Mouse (Mus musculus) C2C12 (cell line): ENCODE measurements around the gene Cplx1. TPM values are rescaled to one million over a fixed set of nuclear protein-coding genes. Genes with fewer than 3 reads are reported as not detected.

Experiments used
- H3K27me3 ChIP-seq: one replicate; pipeline ENCODE4 v1.6.1; 2011; ENCODE audit not compliant: control insufficient read depth, insufficient read depth, insufficient read length
- H3K36me3 ChIP-seq: one replicate; pipeline ENCODE4 v1.6.1; 2011; ENCODE audit not compliant: control insufficient read depth, insufficient read depth
- H3K4me3 ChIP-seq: one replicate; pipeline ENCODE4 v1.5.1; 2011; ENCODE audit warnings: mild to moderate bottlenecking, control low read depth; ENCODE audit not compliant: poor library complexity, insufficient read depth, severe bottlenecking
- H3K79me2 ChIP-seq: one replicate; pipeline ENCODE4 v1.6.1; 2011; ENCODE audit not compliant: control insufficient read depth, insufficient read depth
- H3K79me3 ChIP-seq: one replicate; pipeline ENCODE4 v1.6.1; 2011; ENCODE audit warnings: low read depth, control low read depth
- H3ac ChIP-seq: one replicate; pipeline ENCODE3; 2011; ENCODE audit warnings: low read depth; ENCODE audit not compliant: control insufficient read depth, insufficient read length
- CEBPB ChIP-seq: IDR thresholded peaks from one replicate; pipeline ENCODE4 v1.6.1; 2011; ENCODE audit warnings: low read depth, mild to moderate bottlenecking, control low read depth, moderate library complexity
- CTCF ChIP-seq: IDR thresholded peaks from one replicate; pipeline ENCODE4 v1.5.1; 2011; ENCODE audit not compliant: control insufficient read depth, insufficient read depth, insufficient read length
- FOSL1 ChIP-seq: IDR thresholded peaks from one replicate; pipeline ENCODE4 v1.8.0; 2011; ENCODE audit warnings: mild to moderate bottlenecking, low read length; ENCODE audit not compliant: poor library complexity, insufficient read depth, severe bottlenecking
- MAX ChIP-seq: IDR thresholded peaks from one replicate; pipeline ENCODE4 v1.6.1; 2011; ENCODE audit warnings: mild to moderate bottlenecking, control low read depth
- MYOD1 ChIP-seq: IDR thresholded peaks from one replicate; pipeline ENCODE4 v1.6.1; 2011; ENCODE audit warnings: low read depth; ENCODE audit not compliant: control insufficient read depth, insufficient read length
- MYOG ChIP-seq: IDR thresholded peaks from one replicate; pipeline ENCODE4 v1.6.1; 2011; ENCODE audit not compliant: control insufficient read depth, insufficient read length; ENCODE audit errors: extremely low read depth
- USF1 ChIP-seq: IDR thresholded peaks from one replicate; pipeline ENCODE4 v1.6.1; 2011; ENCODE audit warnings: low read depth, mild to moderate bottlenecking, control low read depth, moderate library complexity
- polyA plus RNA-seq: library from polyadenylated mRNA; unstranded; fragments of >200 nt; fragmentation: generic; extraction: Trizol; gene quantifications from one replicate; pipeline ENCODE4 v1.2.1, GENCODE M21; 2012; ENCODE audit warnings: missing spikeins

The Cplx1 gene
- polyA plus RNA-seq, 1 experiment = not detected

DNA sequence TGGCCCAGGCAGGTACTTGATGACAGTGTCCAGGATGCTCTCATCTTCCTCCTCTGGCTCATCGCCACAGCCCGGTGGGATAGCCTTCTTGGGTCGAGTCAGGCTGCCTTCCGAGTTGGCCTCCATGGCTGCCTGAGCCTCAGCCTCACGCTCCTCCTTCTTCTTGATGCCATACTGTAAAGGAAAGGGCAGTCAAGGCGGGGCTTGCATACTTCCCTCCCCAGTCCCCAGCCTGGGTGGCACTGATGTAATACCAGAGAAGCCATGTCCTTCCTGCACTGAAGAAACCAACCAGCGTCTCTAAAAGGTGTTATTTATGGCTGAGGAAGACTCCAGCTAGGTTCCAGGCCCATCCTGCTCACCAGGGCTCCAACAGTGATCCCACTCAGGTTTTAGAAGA is 29.7 kb downstream of the Cplx1 start:
- peaks cover 4% of the 10 kb centered on the region for H3K27me3 ChIP-seq
- TF ChIP-seq MAX = no peak
- no peak for TF ChIP-seq MYOG
- no peak for TF ChIP-seq FOSL1
- TF ChIP-seq CTCF = no peak
- TF ChIP-seq USF1 = no peak
- TF ChIP-seq MYOD1 = no peak
- TF ChIP-seq CEBPB = no peak

GRCm38 (mm10) chr5:108518951-108519350 is 30.9 kb downstream of the Cplx1 start:
- no peak for TF ChIP-seq MYOD1
- TF ChIP-seq FOSL1 = no peak
- no peak for TF ChIP-seq CTCF
- TF ChIP-seq CEBPB = no peak
- TF ChIP-seq MYOG = no peak
- no peak for TF ChIP-seq MAX
- no peak for TF ChIP-seq USF1
- H3K36me3 ChIP-seq = no peaks in the 10 kb centered on the region
- H3ac ChIP-seq = no peak overlapping the region
- H3K4me3 ChIP-seq = no peak overlapping the region
- H3K79me2 ChIP-seq = no peaks in the 10 kb centered on the region
- H3K79me3 ChIP-seq = no peaks in the 10 kb centered on the region
- peaks cover 4% of the 10 kb centered on the region for H3K27me3 ChIP-seq

More for the DNA sequence above, 29.7 kb downstream of the Cplx1 start:
- H3K79me2 ChIP-seq = no peaks in the 10 kb centered on the region
- no peak overlapping the region for H3ac ChIP-seq
- H3K4me3 ChIP-seq = no peak overlapping the region
- H3K36me3 ChIP-seq = no peaks in the 10 kb centered on the region
- no peaks in the 10 kb centered on the region for H3K79me3 ChIP-seq

DNA sequence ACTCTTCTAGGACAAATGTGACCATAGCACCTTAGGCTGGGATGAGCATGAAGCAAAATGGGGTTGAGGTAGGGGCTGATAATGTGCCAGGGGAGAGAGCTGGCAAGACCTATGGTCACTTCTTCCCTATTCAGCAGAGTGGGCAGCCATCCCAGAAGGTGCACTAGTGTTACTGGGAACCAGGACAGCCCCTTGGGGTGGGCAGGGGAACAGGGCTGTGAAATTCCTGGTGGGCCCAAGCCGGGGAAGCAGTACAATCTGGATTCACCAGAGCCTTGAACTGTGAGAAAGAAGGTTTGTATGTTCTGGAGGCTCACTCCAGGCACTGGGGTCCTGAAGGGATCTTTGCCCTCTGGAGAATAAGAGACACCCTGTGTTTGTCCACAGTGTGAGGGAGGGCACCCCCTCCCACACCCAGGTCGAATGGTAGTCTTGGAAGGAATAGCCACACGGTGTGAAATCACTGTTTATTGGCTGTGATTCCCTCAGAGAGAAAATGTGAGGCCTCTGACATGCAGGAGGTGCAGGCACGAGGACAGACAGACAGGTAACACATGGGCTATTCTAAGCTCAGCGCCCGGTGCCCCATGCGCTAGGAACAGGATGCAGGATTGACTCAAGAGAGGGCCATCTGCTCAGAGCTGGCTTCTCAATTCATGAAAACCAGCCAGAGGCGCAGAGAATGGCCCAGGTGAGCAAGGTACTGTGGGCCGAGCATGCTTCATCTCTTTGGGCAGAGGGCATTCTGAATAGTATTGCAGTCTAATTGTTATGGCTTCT is 31.5 kb downstream of the Cplx1 start:
- TF ChIP-seq MYOG (no peak), FOSL1 (no peak), MYOD1 (no peak), CTCF (no peak), CEBPB (no peak)
- Histone ChIP-seq H3K27me3 (peaks cover 4% of the 10 kb centered on the region), H3K79me3 (no peaks in the 10 kb centered on the region), H3K79me2 (no peaks in the 10 kb centered on the region), H3K4me3 (no peak overlapping the region), H3K36me3 (no peaks in the 10 kb centered on the region), H3ac (no peak overlapping the region)

DNA sequence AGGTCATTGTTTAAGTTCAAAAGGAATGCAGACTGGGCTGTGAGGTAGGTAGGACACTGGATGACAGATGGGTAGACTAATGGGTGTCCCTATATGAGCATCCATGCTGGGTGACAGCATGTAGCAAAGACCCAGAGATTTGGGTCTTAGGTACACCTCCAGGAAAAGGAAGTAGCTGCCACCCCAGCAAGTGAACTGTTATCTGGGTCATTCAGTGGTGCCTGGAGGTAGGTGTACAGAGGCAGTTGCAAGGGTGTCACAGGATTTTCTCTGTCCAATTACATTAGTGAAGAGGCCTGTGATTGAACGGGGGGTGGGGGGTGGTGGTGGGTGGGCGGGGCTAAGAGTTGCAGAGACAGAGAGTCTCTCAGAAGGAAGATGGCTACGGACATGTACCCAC is 33.2 kb downstream of the Cplx1 start:
- H3K79me2 ChIP-seq = no peaks in the 10 kb centered on the region
- H3K36me3 ChIP-seq = no peaks in the 10 kb centered on the region
- H3K79me3 ChIP-seq = no peaks in the 10 kb centered on the region
- no peak overlapping the region for H3ac ChIP-seq
- no peak for TF ChIP-seq FOSL1
- TF ChIP-seq MAX = no peak
- TF ChIP-seq MYOG = no peak
- no peak for TF ChIP-seq USF1
- no peak for TF ChIP-seq CTCF
- TF ChIP-seq MYOD1 = no peak
- TF ChIP-seq CEBPB = no peak
- H3K27me3 ChIP-seq = peaks cover 4% of the 10 kb centered on the region
- no peak overlapping the region for H3K4me3 ChIP-seq

- no peak for TF ChIP-seq USF1
- no peak for TF ChIP-seq CEBPB
- TF ChIP-seq MYOG = no peak
- no peak for TF ChIP-seq MYOD1
- TF ChIP-seq MAX = no peak
- TF ChIP-seq FOSL1 = no peak
- no peak for TF ChIP-seq CTCF
- Histone ChIP-seq H3K79me2 (no peaks in the 10 kb centered on the region), H3K4me3 (no peak overlapping the region)
Measured at GRCm38 (mm10) chr5:108515581-108516361, 34.1 kb downstream of the Cplx1 start.

More at GRCm38 (mm10) chr5:108515581-108516361, 34.1 kb downstream of the Cplx1 start:
- Histone ChIP-seq H3K27me3 (peaks cover 4% of the 10 kb centered on the region), H3ac (no peak overlapping the region), H3K36me3 (no peaks in the 10 kb centered on the region), H3K79me3 (no peaks in the 10 kb centered on the region)
